In the genomic region with DNA sequence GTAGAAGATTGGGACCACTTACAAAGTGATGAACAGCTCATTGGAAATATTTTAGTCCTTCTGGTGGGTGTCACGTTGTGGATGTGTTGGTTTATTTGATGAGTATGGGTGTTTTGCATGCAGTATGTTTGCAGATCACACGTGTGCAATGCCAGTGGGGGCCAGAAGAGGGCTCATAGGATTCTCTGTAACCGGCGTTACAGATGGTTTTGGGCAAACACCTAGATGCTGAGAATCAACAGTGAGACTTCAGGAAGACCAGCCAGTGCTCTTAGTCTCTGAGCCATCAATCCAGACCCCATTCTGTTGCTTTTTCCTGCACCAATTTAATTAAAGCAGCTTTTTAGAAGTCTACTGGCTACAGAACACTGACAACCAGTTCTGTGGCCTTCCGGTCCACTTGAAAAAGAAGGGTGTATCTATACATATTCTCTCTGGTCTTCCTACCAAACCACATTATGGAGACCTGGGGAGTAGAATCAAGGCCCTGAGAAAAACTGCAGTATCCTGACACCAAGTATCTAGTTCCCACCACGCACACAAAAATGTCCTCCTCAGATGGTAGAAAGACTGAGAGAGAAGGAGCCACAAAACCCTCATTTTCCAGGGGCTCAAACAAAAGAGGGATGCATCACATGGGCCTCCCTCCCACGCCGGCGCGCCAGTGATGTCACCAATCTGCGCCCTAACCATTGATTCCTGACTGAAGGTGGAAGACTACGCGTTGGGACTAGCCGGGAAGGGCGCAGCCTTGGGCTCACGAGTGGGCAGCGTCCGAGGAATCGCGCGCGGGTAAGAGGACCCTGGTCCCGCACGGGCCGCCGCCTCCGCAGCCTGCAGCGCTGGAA, we compare ENCODE assay signal across 8 mouse cellular contexts. TPM values are rescaled to one million over a fixed set of nuclear protein-coding genes. Genes with fewer than 3 reads are reported as not detected.
A peak's percentile ranks its signal among the peaks of the same experiment; 100 is the strongest.
DNase-seq lines count a peak whose midpoint lies in the region; ATAC-seq and TF ChIP-seq lines count a peak whose summit lies in the region.

Adar (plus strand) TSS at position 664 of the 848 bp plus-strand sequence.

- peak; percentile 61 to 85 (median 78) for TF ChIP-seq CTCF in MEL (IDR thresholded peaks at IDR 0.05 in 2 of 3, conservative IDR thresholded peaks at IDR 0.05 in 1 of 3; ENCODE audit: control insufficient read depth in 1 of 3, insufficient read depth in 1 of 3, low read depth in 2 of 3, low read length in 3 of 3, poor library complexity in 1 of 3, severe bottlenecking in 1 of 3)
- peak; percentile 71 for TF ChIP-seq CTCF in cerebellum, adult 2 months (IDR thresholded peaks at IDR 0.05; ENCODE audit: borderline replicate concordance, insufficient read depth, low read depth, low read length)
- peak; percentile 75 for TF ChIP-seq CTCF in forebrain, postnatal 0 days (IDR thresholded peaks at IDR 0.05; ENCODE audit: low read depth)
- peak; percentile 82 for TF ChIP-seq CTCF in layer of hippocampus, adult 2 months (conservative IDR thresholded peaks at IDR 0.05)
- TF ChIP-seq CTCF in lung, adult 2 months (IDR thresholded peaks at IDR 0.05; ENCODE audit: insufficient read depth, low read length) = peak; percentile 48; the same call in 1 of the 2 replicates

- TF ChIP-seq EP300 in MEL (IDR thresholded peaks at IDR 0.05; ENCODE audit: low read depth in 1 of 2, low read length in 2 of 2) = no peak

- 3% methylated on average over 28 of the region's 28 CpGs for WGBS in cerebellum, adult 2 months
- WGBS in forebrain, postnatal 0 days = 5% methylated on average over 23 of the region's 28 CpGs
- WGBS in lung, adult 2 months = 4% methylated on average over 28 of the region's 28 CpGs

- H3K4me3 ChIP-seq in MEL (ENCODE audit: control insufficient read depth in 1 of 2, insufficient read depth in 1 of 2, low read depth in 2 of 2, low read length in 2 of 2) = peak within 1 kb of the TSS; percentile 82 to 83
- H3K4me3 ChIP-seq in cerebellum, adult 2 months (replicated peaks; ENCODE audit: insufficient read depth, low read depth, low read length) = peak within 1 kb of the TSS; percentile 76
- H3K4me3 ChIP-seq in forebrain, postnatal 0 days (ENCODE audit: low read depth, low read length) = peak within 1 kb of the TSS; percentile 93
- H3K4me3 ChIP-seq in layer of hippocampus, adult 2 months = peak within 1 kb of the TSS; percentile 73
- peak within 1 kb of the TSS; percentile 71 for H3K4me3 ChIP-seq in lung, adult 2 months (replicated peaks; ENCODE audit: extremely low read depth, low read depth, low read length)

- DNase-seq in MEL (ENCODE audit: low read depth, low spot score) = peak; percentile 92
- peak; percentile 90 to 92 for DNase-seq in cerebellum, adult 2 months
- DNase-seq in forebrain, postnatal 0 days = peak; percentile 93
- DNase-seq in heart, postnatal 36 days = peak; percentile 68 to 72
- peak; percentile 92 to 95 for DNase-seq in layer of hippocampus, adult 2 months (ENCODE audit: low spot score in 2 of 2)
- DNase-seq in lung, adult 2 months = peak; percentile 56
- DNase-seq in thymus, adult 18-20 months = peak; percentile 27 to 34

- H3K36me3 ChIP-seq in MEL (ENCODE audit: control insufficient read depth in 1 of 2, insufficient read depth in 2 of 2, low read length in 2 of 2) = peaks cover 0 to 4% of the 10 kb centered on the region in 2 experiments; a peak in 2 of 4 replicates
- H3K36me3 ChIP-seq in forebrain, postnatal 0 days (ENCODE audit: insufficient read depth) = no peaks in the 10 kb centered on the region

- H3K27ac ChIP-seq in MEL (ENCODE audit: control insufficient read depth, low read depth, low read length) = peak within 1 kb of the TSS; percentile 46
- H3K27ac ChIP-seq in cerebellum, adult 2 months (ENCODE audit: insufficient read depth, low read length) = peak within 1 kb of the TSS; percentile 64
- peak within 1 kb of the TSS; percentile 97 for H3K27ac ChIP-seq in forebrain, postnatal 0 days (ENCODE audit: low read depth, low read length)
- peak within 1 kb of the TSS; percentile 94 for H3K27ac ChIP-seq in layer of hippocampus, adult 2 months

- TF ChIP-seq POLR2A in MEL (IDR thresholded peaks at IDR 0.05; ENCODE audit: control insufficient read depth in 1 of 2, insufficient read depth in 1 of 2, low read depth in 1 of 2, low read length in 2 of 2, poor library complexity in 1 of 2) = peak; percentile 56 to 87
- peak; percentile 82; the same call in 1 of the 2 replicates for TF ChIP-seq POLR2A in cerebellum, adult 2 months (IDR thresholded peaks at IDR 0.05; ENCODE audit: borderline replicate concordance, insufficient read depth, low read length)
- peak; percentile 30; the same call in 1 of the 2 replicates for TF ChIP-seq POLR2A in lung, adult 2 months (IDR thresholded peaks at IDR 0.05; ENCODE audit: borderline replicate concordance, extremely low read depth, low read depth, low read length)

- peaks cover 15 to 18% of the 10 kb centered on the region in 2 experiments for H3K27me3 ChIP-seq in MEL (ENCODE audit: control insufficient read depth in 1 of 2, insufficient read depth in 2 of 2, low read length in 2 of 2)
- H3K27me3 ChIP-seq in cerebellum, adult 2 months (ENCODE audit: control insufficient read depth, insufficient read depth, low read length) = no peaks in the 10 kb centered on the region
- no peaks in the 10 kb centered on the region for H3K27me3 ChIP-seq in forebrain, postnatal 0 days (ENCODE audit: insufficient read depth, low read length)

- peak; percentile 94 for ATAC-seq in forebrain, postnatal 0 days
- peak; percentile 84 for ATAC-seq in neutrophil, adult 5-6 weeks (ENCODE audit: extremely low read depth, insufficient number of reproducible peaks, low FRiP score, poor library complexity, severe bottlenecking)

- intact Hi-C loops in heart, postnatal 36 days (cut with DNase I) = loop anchor here (1.0 to 5.0 kb wide), 3 partner anchors 16 to 143 kb away; no protein-coding TSS in a partner anchor

- H3K9me3 ChIP-seq in MEL (replicated peaks; ENCODE audit: insufficient read depth, low read length) = no peaks in the 10 kb centered on the region
- no peaks in the 10 kb centered on the region for H3K9me3 ChIP-seq in forebrain, postnatal 0 days (ENCODE audit: low read length)

- peak; percentile 46 for TF ChIP-seq RAD21 in MEL (IDR thresholded peaks at IDR 0.05; ENCODE audit: low read depth, low read length)

- H3K4me1 ChIP-seq in MEL (ENCODE audit: control insufficient read depth in 1 of 2, insufficient read depth in 2 of 2, low read length in 2 of 2) = peaks cover 0 to 5% of the 10 kb centered on the region in 2 experiments; a peak in 3 of 4 replicates
- peaks cover 4% of the 10 kb centered on the region; the same call in 1 of the 2 replicates for H3K4me1 ChIP-seq in cerebellum, adult 2 months (ENCODE audit: control insufficient read depth, insufficient read depth, low read length)
- 0 out of 2 replicates have a peak, but pooled peaks cover 3% of the 10 kb centered on the region for H3K4me1 ChIP-seq in forebrain, postnatal 0 days (ENCODE audit: insufficient read depth)
- H3K4me1 ChIP-seq in lung, adult 2 months (ENCODE audit: control insufficient read depth, insufficient read depth, low read length) = peaks cover 4% of the 10 kb centered on the region

- H3K79me2 ChIP-seq in MEL (ENCODE audit: control insufficient read depth, insufficient read depth, low read length, poor library complexity) = peaks cover 26% of the 10 kb centered on the region

- H3K4me2 ChIP-seq in forebrain, postnatal 0 days (ENCODE audit: low read depth) = peak within 1 kb of the TSS; percentile 84

- peak within 1 kb of the TSS; percentile 78 for H3K9ac ChIP-seq in MEL (ENCODE audit: control insufficient read depth, low read depth, low read length, poor library complexity, severe bottlenecking)
- peak within 1 kb of the TSS; percentile 95 for H3K9ac ChIP-seq in forebrain, postnatal 0 days

TF ChIP-seq in MEL, 35 proteins besides CTCF, POLR2A, EP300 and RAD21 (continues in another document):
- no peak for TF ChIP-seq GATA1 (IDR thresholded peaks at IDR 0.05; ENCODE audit: low read depth, low read length)
- TF ChIP-seq CHD1 (IDR thresholded peaks at IDR 0.05; ENCODE audit: low read depth, low read length) = no peak
- TF ChIP-seq MEF2A (IDR thresholded peaks at IDR 0.05; ENCODE audit: extremely low read depth, insufficient replicate concordance, low read depth, low read length, poor library complexity, severe bottlenecking) = no peak
- no peak for TF ChIP-seq JUND (IDR thresholded peaks at IDR 0.05; ENCODE audit: low read depth, low read length)
- no peak for TF ChIP-seq ZKSCAN1 (IDR thresholded peaks at IDR 0.05; ENCODE audit: low read depth, low read length)
- TF ChIP-seq ETS1 (IDR thresholded peaks at IDR 0.05; ENCODE audit: low read depth, low read length) = no peak
- TF ChIP-seq SIN3A (IDR thresholded peaks at IDR 0.05; ENCODE audit: low read length) = peak; percentile 98
- TF ChIP-seq POLR2AphosphoS2 (IDR thresholded peaks at IDR 0.05; ENCODE audit: low read length) = peak; percentile 92
- TF ChIP-seq SMC3 (IDR thresholded peaks at IDR 0.05; ENCODE audit: low read depth, low read length) = peak; percentile 78
- TF ChIP-seq MXI1 (IDR thresholded peaks at IDR 0.05; ENCODE audit: low read depth, low read length) = peak; percentile 98
- TF ChIP-seq HCFC1 (IDR thresholded peaks at IDR 0.05; ENCODE audit: low read depth, low read length) = peak; percentile 92
- TF ChIP-seq BHLHE40 (IDR thresholded peaks at IDR 0.05; ENCODE audit: borderline replicate concordance, low read depth, low read length) = no peak; the same call in 1 of the 2 replicates
- TF ChIP-seq TCF12 (IDR thresholded peaks at IDR 0.05; ENCODE audit: low read depth, low read length) = 0 out of 2 replicates have a peak, but pooled peaks have one; percentile 35
- peak; percentile 90 for TF ChIP-seq MYC (IDR thresholded peaks at IDR 0.05; ENCODE audit: low read depth, low read length)
- TF ChIP-seq ZNF384 (IDR thresholded peaks at IDR 0.05; ENCODE audit: low read depth, low read length) = no peak
- TF ChIP-seq E2F4 (IDR thresholded peaks at IDR 0.05; ENCODE audit: borderline replicate concordance, low read depth, low read length) = no peak; the same call in 1 of the 2 replicates
- no peak for TF ChIP-seq POLR2AphosphoS5 (IDR thresholded peaks at IDR 0.05; ENCODE audit: borderline replicate concordance, low read depth, low read length)
- TF ChIP-seq CHD2 (IDR thresholded peaks at IDR 0.05; ENCODE audit: low read length) = no peak

RNA-seq across cellular contexts. Expression of gene Adar, which starts in this region (rescaled TPM):
- 26.1 and 26.7 TPM in 2 replicates for total RNA-seq in MEL (2012; rRNA removed)
- 100 to 1,000 TPM in 1 of 2 experiments, 10 to 100 TPM in 1; 45.1 to 124 TPM for polyA plus RNA-seq in MEL (2012; ENCODE audit: insufficient read depth in 1 of 2, insufficient read length in 2 of 2, low read depth in 1 of 2, low replicate concordance in 2 of 2, missing spikeins in 1 of 2)
- polyA plus RNA-seq in cerebellum, adult 2 months (2012; rRNA removed) = 108 and 112 TPM in 2 replicates
- total RNA-seq in forebrain, postnatal 0 days (2014; rRNA removed) = 62.4 and 78.2 TPM in 2 replicates
- 14.0 and 18.5 TPM in 2 replicates for polyA plus RNA-seq in forebrain, postnatal 0 days (2015; fragmentation: Nextera tagmentation; extraction: Ambion mirVana)
- 10 to 100 TPM; 13.2 to 13.7 TPM for total RNA-seq in heart, postnatal 36 days (2021)
- total RNA-seq in layer of hippocampus, adult 2 months (2021) = 100 to 1,000 TPM; 122 to 133 TPM
- polyA plus RNA-seq in lung, adult 2 months (2012; rRNA removed) = 23.4 and 31.2 TPM in 2 replicates
- 114 and 118 TPM in 2 replicates for total RNA-seq in neutrophil, adult 5-6 weeks (2017)

Comparison
In these comparisons a context has a peak if more than half of its experiments do, and no peak if none do; other contexts are left out.
1. Peak in every context shown above with its lines: DNase-seq, ATAC-seq, H3K4me3 ChIP-seq and H3K27ac ChIP-seq.
2. DNase-seq: peak in every context shown above with its lines; median percentile 94 in layer of hippocampus, adult 2 months; 93 in forebrain, postnatal 0 days; 92 in MEL; 91 in cerebellum, adult 2 months; 70 in heart, postnatal 36 days; 56 in lung, adult 2 months; 30 in thymus, adult 18-20 months.
3. H3K27ac ChIP-seq: peak in every context shown above with its lines; median percentile 97 in forebrain, postnatal 0 days; 94 in layer of hippocampus, adult 2 months; 64 in cerebellum, adult 2 months; 46 in MEL.
4. POLR2A ChIP-seq: peak in every context shown above with its lines; median percentile 82 in cerebellum, adult 2 months; 72 in MEL; 30 in lung, adult 2 months.